9 mouse cellular contexts compared by ENCODE assay signal in the genomic region with DNA sequence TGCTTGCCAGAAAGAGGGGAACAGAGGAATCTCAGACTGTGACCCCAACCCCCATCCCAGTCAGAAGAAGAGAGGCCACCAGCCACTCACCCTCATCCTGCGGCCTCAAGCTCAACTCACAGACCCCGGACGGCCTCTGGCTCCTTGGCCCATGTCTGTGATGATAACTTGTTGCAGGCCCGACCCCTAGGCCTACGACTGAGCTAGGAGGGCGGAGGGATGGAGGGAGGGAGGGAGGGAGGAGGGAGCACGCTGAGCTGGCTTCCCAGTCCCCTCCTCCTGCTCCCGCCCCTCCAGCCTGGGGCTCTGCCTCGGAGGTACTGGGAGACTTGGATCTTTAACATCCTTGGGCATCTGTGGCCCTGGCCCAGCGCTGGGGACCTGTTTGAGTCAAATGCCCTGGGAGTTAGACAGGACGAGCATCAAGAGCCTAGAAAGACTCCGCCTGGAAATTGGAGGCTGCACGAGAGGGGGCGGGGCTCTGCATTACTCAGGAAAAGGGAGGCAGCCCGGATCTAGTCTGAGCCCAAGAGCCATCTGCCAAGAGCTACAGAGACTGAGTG. TPM values are rescaled to one million over a fixed set of nuclear protein-coding genes. Genes with fewer than 3 reads are reported as not detected.
DNase-seq lines count a peak whose midpoint lies in the region; ATAC-seq and TF ChIP-seq lines count a peak whose summit lies in the region.
"Had no signal": no experiment of that assay in that cellular context is flagged by ENCODE, and none has a peak within 500 bp of the region (broad histone marks: within the 10 kb centered on the region; RNA-seq: fewer than 3 reads in every experiment).

No protein-coding gene starts in this region.

- no peak for TF ChIP-seq CTCF in liver, postnatal 0 days (IDR thresholded peaks at IDR 0.05; ENCODE audit: low read depth)

- 2% methylated on average over 11 of the region's 15 CpGs for WGBS in forebrain, embryonic 13.5 days
- 21% methylated on average over 15 of the region's 15 CpGs for WGBS in liver, postnatal 0 days (ENCODE audit: insufficient replicate concordance)

- H3K4me3 ChIP-seq in forebrain, embryonic 13.5 days: peak overlapping the region; percentile 33
- H3K4me3 ChIP-seq in liver, postnatal 0 days (ENCODE audit: low read depth, low read length): peak overlapping the region; percentile 35

- peak; percentile 49 for DNase-seq in urinary bladder, adult 2 months (ENCODE audit: low spot score)
- DNase-seq in urinary bladder, postnatal 10 days (ENCODE audit: low spot score): no peak
- peak; percentile 88 to 89 for DNase-seq in heart, postnatal 10 days
- peak; percentile 80 to 86 for DNase-seq in kidney, postnatal 4 days
- DNase-seq in liver, postnatal 0 days: peak; percentile 54
- peak; percentile 56 for DNase-seq in ovary, postnatal 10 days (ENCODE audit: low spot score)
- no peak for DNase-seq in thymus, postnatal 36 days

- no peaks in the 10 kb centered on the region for H3K9me3 ChIP-seq in forebrain, embryonic 13.5 days (replicated peaks)
- H3K9me3 ChIP-seq in liver, postnatal 0 days (ENCODE audit: low read length): no peaks in the 10 kb centered on the region

- peak overlapping the region; percentile 66 for H3K9ac ChIP-seq in forebrain, embryonic 13.5 days
- H3K9ac ChIP-seq in liver, postnatal 0 days (replicated peaks): peak overlapping the region; percentile 51

- H3K27ac ChIP-seq in forebrain, embryonic 13.5 days: no peak overlapping the region
- peak overlapping the region; percentile 49; the same call in 1 of the 2 replicates for H3K27ac ChIP-seq in liver, postnatal 0 days (ENCODE audit: low read depth)

- intact Hi-C loops in heart, postnatal 10 days (cut with DNase I): no loop called here

- H3K36me3 ChIP-seq in forebrain, embryonic 13.5 days (ENCODE audit: poor library complexity, severe bottlenecking): no peaks in the 10 kb centered on the region
- no peaks in the 10 kb centered on the region for H3K36me3 ChIP-seq in liver, postnatal 0 days (replicated peaks; ENCODE audit: insufficient read depth, low read length)

- peak; percentile 57 for ATAC-seq in forebrain, embryonic 13.5 days
- no peak for ATAC-seq in liver, postnatal 0 days

- H3K27me3 ChIP-seq in forebrain, embryonic 13.5 days: no peaks in the 10 kb centered on the region
- H3K27me3 ChIP-seq in liver, postnatal 0 days (ENCODE audit: insufficient read depth, low read length): no peaks in the 10 kb centered on the region

- peak overlapping the region; percentile 60 for H3K4me2 ChIP-seq in forebrain, embryonic 13.5 days
- H3K4me2 ChIP-seq in liver, postnatal 0 days (ENCODE audit: low read depth, low read length): peak overlapping the region; percentile 68

- TF ChIP-seq EP300 in liver, postnatal 0 days (IDR thresholded peaks at IDR 0.05; ENCODE audit: low read depth): no peak

- peaks cover 32% of the 10 kb centered on the region for H3K4me1 ChIP-seq in forebrain, embryonic 13.5 days
- H3K4me1 ChIP-seq in liver, postnatal 0 days (ENCODE audit: insufficient read depth): peaks cover 23% of the 10 kb centered on the region

RNA-seq across cellular contexts. Expression of gene C1qtnf6, which starts 1.7 kb away (rescaled TPM):
- 29.8 and 36.9 TPM in 2 replicates for polyA plus RNA-seq in urinary bladder, adult 2 months (2012; rRNA removed)
- polyA plus RNA-seq in forebrain, embryonic 13.5 days (2015; fragmentation: Nextera tagmentation; extraction: Ambion mirVana): 4.1 and 5.8 TPM in 2 replicates
- total RNA-seq in heart, postnatal 10 days (2021): 10 to 100 TPM; 89.5 to 98.7 TPM
- polyA plus RNA-seq in liver, postnatal 0 days (2015; fragmentation: Nextera tagmentation; extraction: Ambion mirVana): 4.3 and 4.4 TPM in 2 replicates

RNA-seq across cellular contexts. Expression of gene Sstr3, which starts 15.0 kb away (rescaled TPM):
- polyA plus RNA-seq in urinary bladder, adult 2 months (2012; rRNA removed): 0.07 and 0.11 TPM in 2 replicates
- polyA plus RNA-seq in forebrain, embryonic 13.5 days (2015; fragmentation: Nextera tagmentation; extraction: Ambion mirVana): 0.96 and 1.4 TPM in 2 replicates
- total RNA-seq in heart, postnatal 10 days (2021): under 1 TPM in 1 of 2 experiments, not detected in 1; 0.20 TPM
- polyA plus RNA-seq in liver, postnatal 0 days (2015; fragmentation: Nextera tagmentation; extraction: Ambion mirVana): not detected in 2 replicates
- total RNA-seq: neutrophil, adult 5-6 weeks had no signal

RNA-seq across cellular contexts. Expression of gene Il2rb, which starts 34.4 kb away (rescaled TPM):
- 3.6 and 3.8 TPM in 2 replicates for polyA plus RNA-seq in urinary bladder, adult 2 months (2012; rRNA removed)
- not detected in 2 replicates for polyA plus RNA-seq in forebrain, embryonic 13.5 days (2015; fragmentation: Nextera tagmentation; extraction: Ambion mirVana)
- total RNA-seq in heart, postnatal 10 days (2021): under 1 TPM; 0.20 to 0.26 TPM
- polyA plus RNA-seq in liver, postnatal 0 days (2015; fragmentation: Nextera tagmentation; extraction: Ambion mirVana): 2.0 and 2.1 TPM in 2 replicates

RNA-seq across cellular contexts. Expression of gene Rac2, which starts 43.1 kb away (rescaled TPM):
- 13.8 and 15.0 TPM in 2 replicates for polyA plus RNA-seq in urinary bladder, adult 2 months (2012; rRNA removed)
- 2.9 and 3.4 TPM in 2 replicates for polyA plus RNA-seq in forebrain, embryonic 13.5 days (2015; fragmentation: Nextera tagmentation; extraction: Ambion mirVana)
- 1 to 10 TPM; 4.6 to 4.7 TPM for total RNA-seq in heart, postnatal 10 days (2021)
- 120 and 127 TPM in 2 replicates for polyA plus RNA-seq in liver, postnatal 0 days (2015; fragmentation: Nextera tagmentation; extraction: Ambion mirVana)

Comparison
In these comparisons a context has a peak if more than half of its experiments do, and no peak if none do; other contexts are left out.
1. DNase-seq: peak in urinary bladder, adult 2 months (single experiment), heart, postnatal 10 days (2 of 2), kidney, postnatal 4 days (2 of 2), liver, postnatal 0 days (single experiment) and ovary, postnatal 10 days (single experiment); none in urinary bladder, postnatal 10 days (single experiment) and thymus, postnatal 36 days (0 of 2).